Mouse (Mus musculus) embryonic fibroblast, embryonic 13.5 days (primary cell): ENCODE data around the gene Zswim7.

ENCODE experiments used
- CTCF ChIP-seq: IDR thresholded peaks from 2 replicates; pipeline ENCODE4 v1.5.1; 2011; ENCODE audit warnings: mild to moderate bottlenecking, control low read depth, low read length, moderate library complexity, borderline replicate concordance; ENCODE audit not compliant: insufficient read depth
- POLR2A ChIP-seq: IDR thresholded peaks from 2 replicates; pipeline ENCODE4 v1.6.1; 2011; ENCODE audit warnings: low read depth, mild to moderate bottlenecking, control low read depth, low read length, moderate library complexity

DNA sequence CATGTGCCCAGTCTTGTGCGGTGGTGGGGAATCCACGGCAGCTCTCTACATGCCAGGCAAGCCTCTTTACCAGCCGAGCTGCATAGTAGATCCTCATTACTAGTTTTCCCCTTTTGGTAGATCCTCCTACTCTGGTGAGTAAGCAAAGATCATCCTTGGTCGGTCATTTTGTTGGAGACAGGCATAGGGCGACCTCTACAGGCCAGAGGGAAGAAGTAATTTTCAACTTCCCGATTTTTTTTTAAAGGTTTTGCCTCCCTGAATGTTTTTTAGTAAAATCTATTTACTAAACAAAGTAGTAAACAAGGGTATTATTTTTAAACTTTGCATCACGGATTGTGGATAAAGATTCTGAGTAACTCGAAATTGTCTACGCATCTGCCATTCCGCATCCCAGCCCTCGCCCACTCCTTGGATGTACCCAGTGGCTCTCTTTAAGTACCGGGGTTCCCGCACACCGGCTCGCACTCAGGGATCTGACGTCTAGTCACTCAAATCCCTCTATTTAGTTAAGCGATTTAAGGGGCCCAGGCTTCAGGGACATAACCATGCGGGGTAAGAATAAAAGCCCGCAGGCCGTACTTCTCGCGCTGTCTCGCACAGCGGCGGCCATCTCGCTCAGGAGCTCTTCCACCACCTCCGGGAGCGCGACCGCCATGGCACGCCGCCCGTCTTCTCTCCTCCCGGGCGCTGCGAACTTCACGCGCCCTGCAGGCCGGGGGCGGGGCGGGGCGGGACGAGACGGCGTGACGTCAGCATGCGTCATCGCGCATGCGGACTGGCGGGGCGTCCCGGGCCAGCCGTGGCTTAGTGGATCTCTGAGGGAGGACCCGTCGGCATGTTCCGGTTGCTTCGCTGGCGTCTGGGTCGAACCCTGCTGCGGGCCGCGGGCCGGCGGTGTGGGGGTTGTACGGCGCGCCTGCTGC lies at the start of gene Zswim7, which contains the start of gene Ttc19:
- TF ChIP-seq POLR2A, result peak; percentile 92
- TF ChIP-seq CTCF, result no peak
